ENCODE assay signal across 8 mouse cellular contexts in genomic region chr19:5874969-5875480, GRCm38 (mm10). TPM values are rescaled to one million over a fixed set of nuclear protein-coding genes. Genes with fewer than 3 reads are reported as not detected.
DNase-seq lines count a peak whose midpoint lies in the region; ATAC-seq and TF ChIP-seq lines count a peak whose summit lies in the region.

Frmd8 (minus strand) TSS chr19:5875274.

- peak within 1 kb of the TSS; percentile 78 for H3K9ac ChIP-seq in lung, postnatal 0 days (replicated peaks; ENCODE audit: low read depth)

- H3K4me1 ChIP-seq in hindbrain, embryonic 10.5 days (replicated peaks): peaks cover 70% of the 10 kb centered on the region
- H3K4me1 ChIP-seq in lung, postnatal 0 days (ENCODE audit: insufficient read depth, low read depth, low read length): peaks cover 25% of the 10 kb centered on the region

- no peaks in the 10 kb centered on the region for H3K9me3 ChIP-seq in hindbrain, embryonic 10.5 days
- no peaks in the 10 kb centered on the region for H3K9me3 ChIP-seq in lung, postnatal 0 days (ENCODE audit: low read length)

- TF ChIP-seq EP300 in lung, postnatal 0 days (IDR thresholded peaks at IDR 0.05): no peak

- H3K4me2 ChIP-seq in lung, postnatal 0 days (replicated peaks; ENCODE audit: low read depth, low read length): peak within 1 kb of the TSS; percentile 80

- TF ChIP-seq CTCF in lung, postnatal 0 days (IDR thresholded peaks at IDR 0.05): no peak

- WGBS in hindbrain, embryonic 10.5 days: under 1% methylated on average over 37 of the region's 37 CpGs
- WGBS in lung, postnatal 0 days: under 1% methylated on average over 37 of the region's 37 CpGs

- H3K27me3 ChIP-seq in hindbrain, embryonic 10.5 days (ENCODE audit: insufficient read depth, poor library complexity, severe bottlenecking): no peaks in the 10 kb centered on the region; the same call in 1 of the 2 replicates
- no peaks in the 10 kb centered on the region for H3K27me3 ChIP-seq in lung, postnatal 0 days (replicated peaks; ENCODE audit: insufficient read depth, low read length)

- peaks cover 23% of the 10 kb centered on the region for H3K36me3 ChIP-seq in hindbrain, embryonic 10.5 days
- no peaks in the 10 kb centered on the region for H3K36me3 ChIP-seq in lung, postnatal 0 days (ENCODE audit: insufficient read depth, low read length)

- H3K4me3 ChIP-seq in hindbrain, embryonic 10.5 days: peak within 1 kb of the TSS; percentile 92
- peak within 1 kb of the TSS; percentile 70 for H3K4me3 ChIP-seq in lung, postnatal 0 days (ENCODE audit: low read depth, low read length)

- ATAC-seq in frontal cortex, adult (ENCODE audit: low TSS enrichment): peak; percentile 93
- ATAC-seq in lung, postnatal 0 days: peak; percentile 74

- H3K27ac ChIP-seq in hindbrain, embryonic 10.5 days: peak within 1 kb of the TSS; percentile 93
- peak within 1 kb of the TSS; percentile 57 for H3K27ac ChIP-seq in lung, postnatal 0 days (ENCODE audit: low read length)

- peak; percentile 92 for DNase-seq in MN1 (ENCODE audit: low spot score)
- peak; percentile 95 for DNase-seq in cerebellum, adult 9-10 months
- DNase-seq in hindbrain, embryonic 10.5 days (ENCODE audit: low spot score): peak; percentile 94
- peak; percentile 94 for DNase-seq in layer of hippocampus, adult 9-11 months
- peak; percentile 99 for DNase-seq in lung, postnatal 0 days (ENCODE audit: low spot score)
- DNase-seq in ovary, postnatal 14 days (ENCODE audit: low spot score): peak; percentile 82
- peak; percentile 97 for DNase-seq in thymus, postnatal 14 days

RNA-seq across cellular contexts. Expression of gene Frmd8, which starts in this region (rescaled TPM):
- polyA plus RNA-seq in hindbrain, embryonic 10.5 days (2016; fragmentation: Nextera tagmentation; extraction: Ambion mirVana): 37.2 and 37.8 TPM in 2 replicates
- polyA plus RNA-seq in lung, postnatal 0 days (2015; fragmentation: Nextera tagmentation; extraction: Ambion mirVana): 33.9 and 35.1 TPM in 2 replicates

Comparison
In these comparisons a context has a peak if more than half of its experiments do, and no peak if none do; other contexts are left out.
1. Peak in every context shown above with its lines: DNase-seq, ATAC-seq, H3K4me3 ChIP-seq and H3K27ac ChIP-seq.